Mouse (Mus musculus) liver, embryonic 16.5 days (tissue): ENCODE data around the gene Coq8a. TPM values are rescaled to one million over a fixed set of nuclear protein-coding genes. Genes with fewer than 3 reads are reported as not detected.

ENCODE experiments used
- ATAC-seq: fragments of 200-750 bp; cut with Nextera tagmentation; 2 replicates; pipeline ENCODE4 v1.8.0; 2017; ENCODE audit warnings: low read depth, mild to moderate bottlenecking, moderate number of reproducible peaks, moderate library complexity
- H3K27ac ChIP-seq: fragments of 300-500 bp; sonication (generic); 2 replicates; pipeline ENCODE4 v1.5.1; 2014; ENCODE audit warnings: mild to moderate bottlenecking, low read length
- H3K27me3 ChIP-seq: fragments of 300-500 bp; sonication (generic); 2 replicates; pipeline ENCODE4 v1.6.1; 2014; ENCODE audit warnings: low read depth, low read length, mixed read lengths; ENCODE audit not compliant: control insufficient read depth, insufficient read depth
- H3K36me3 ChIP-seq: fragments of 300-500 bp; sonication (generic); 2 replicates; pipeline ENCODE4 v1.6.1; 2014; ENCODE audit warnings: mild to moderate bottlenecking; ENCODE audit not compliant: control insufficient read depth, insufficient read depth
- H3K4me1 ChIP-seq: fragments of 300-500 bp; sonication (generic); 2 replicates; pipeline ENCODE4 v1.6.1; 2014; ENCODE audit warnings: low read depth, low read length, mixed read lengths; ENCODE audit not compliant: control insufficient read depth
- H3K4me2 ChIP-seq: fragments of 300-500 bp; sonication (generic); 2 replicates; pipeline ENCODE4 v1.6.1; 2014; ENCODE audit warnings: low read depth, low read length, mixed read lengths
- H3K4me3 ChIP-seq: fragments of 300-500 bp; sonication (generic); 2 replicates; pipeline ENCODE4 v1.5.1; 2014; ENCODE audit warnings: low read depth, mild to moderate bottlenecking, low read length
- H3K9ac ChIP-seq: fragments of 300-500 bp; sonication (generic); 2 replicates; pipeline ENCODE4 v1.6.1; 2014; ENCODE audit warnings: low read depth, low read length
- H3K9me3 ChIP-seq: fragments of 300-500 bp; sonication (generic); replicated peaks from 2 replicates; pipeline ENCODE4 v1.6.1; 2016; ENCODE audit warnings: low read length; ENCODE audit not compliant: control insufficient read depth
- WGBS: fragments of 180-500 bp; shearing (Covaris S2); extraction: QIAGEN DNeasy Blood & Tissue Kit; methylation state at CpG from one replicate; pipeline ENCODE4 v1.1.7; 2014; ENCODE audit not compliant: insufficient replicate concordance; 5-methylcytosine and 5-hydroxymethylcytosine counted together
- polyA plus RNA-seq: library from polyadenylated mRNA; unstranded; fragments of >200 nt; fragmentation: Nextera tagmentation; extraction: Ambion mirVana; gene quantifications from 2 replicates; pipeline ENCODE4 v1.2.1, GENCODE M21; 2015

Coq8a gene
- polyA plus RNA-seq, 1 experiment from 2014 or later, result 43.7 TPM

GRCm38 (mm10) chr1:180194048-180194447 lies 5.4 kb downstream of the Coq8a start:
- no peaks in the 10 kb centered on the region for H3K36me3 ChIP-seq
- H3K9ac ChIP-seq, result no peak overlapping the region
- peak overlapping the region; percentile 82; the same call in 1 of the 2 replicates for H3K27ac ChIP-seq
- ATAC-seq, result no peak
- no peak overlapping the region for H3K4me3 ChIP-seq
- peaks cover 19% of the 10 kb centered on the region for H3K4me1 ChIP-seq
- 74% methylated on average over 9 of the region's 9 CpGs for WGBS
- H3K27me3 ChIP-seq, result no peaks in the 10 kb centered on the region
- H3K9me3 ChIP-seq, result no peaks in the 10 kb centered on the region
- H3K4me2 ChIP-seq, result peak overlapping the region; percentile 91

- no peak overlapping the region for H3K4me3 ChIP-seq
- no peak for ATAC-seq
- no peak overlapping the region for H3K9ac ChIP-seq
- peaks cover 19% of the 10 kb centered on the region for H3K4me1 ChIP-seq
- H3K27ac ChIP-seq, result no peak overlapping the region
- 64% methylated on average over 8 of the region's 8 CpGs for WGBS
- H3K4me2 ChIP-seq, result no peak overlapping the region
- H3K36me3 ChIP-seq, result no peaks in the 10 kb centered on the region
- H3K27me3 ChIP-seq, result no peaks in the 10 kb centered on the region
- no peaks in the 10 kb centered on the region for H3K9me3 ChIP-seq
These were observed 5.9 kb downstream of the Coq8a start for GRCm38 (mm10) chr1:180193391-180193935.

GRCm38 (mm10) chr1:180192866-180193265 lies 6.5 kb downstream of the Coq8a start:
- WGBS, result 12% methylated on average over 4 of the region's 4 CpGs
- Histone ChIP-seq H3K4me2 (no peak overlapping the region), H3K27ac (no peak overlapping the region), H3K27me3 (no peaks in the 10 kb centered on the region), H3K4me1 (peaks cover 19% of the 10 kb centered on the region), H3K9me3 (no peaks in the 10 kb centered on the region), H3K9ac (no peak overlapping the region), H3K36me3 (no peaks in the 10 kb centered on the region), H3K4me3 (no peak overlapping the region)
- no peak for ATAC-seq

GRCm38 (mm10) chr1:180191651-180192220 lies 7.7 kb downstream of the Coq8a start:
- H3K27ac ChIP-seq, result no peak overlapping the region
- H3K27me3 ChIP-seq, result no peaks in the 10 kb centered on the region
- H3K4me2 ChIP-seq, result no peak overlapping the region
- ATAC-seq, result no peak
- H3K9ac ChIP-seq, result no peak overlapping the region
- peaks cover 19% of the 10 kb centered on the region for H3K4me1 ChIP-seq
- WGBS, result 47% methylated on average over 7 of the region's 7 CpGs
- no peaks in the 10 kb centered on the region for H3K9me3 ChIP-seq
- no peaks in the 10 kb centered on the region for H3K36me3 ChIP-seq
- H3K4me3 ChIP-seq, result no peak overlapping the region

- H3K4me2 ChIP-seq, result no peak overlapping the region
- no peak overlapping the region for H3K27ac ChIP-seq
- no peak overlapping the region for H3K4me3 ChIP-seq
- H3K36me3 ChIP-seq, result no peaks in the 10 kb centered on the region
- H3K4me1 ChIP-seq, result peaks cover 14% of the 10 kb centered on the region
- H3K27me3 ChIP-seq, result no peaks in the 10 kb centered on the region
- H3K9me3 ChIP-seq, result no peaks in the 10 kb centered on the region
- WGBS, result 64% methylated on average over 8 of the region's 8 CpGs
- ATAC-seq, result no peak
- no peak overlapping the region for H3K9ac ChIP-seq
These were observed 8.3 kb downstream of the Coq8a start for GRCm38 (mm10) chr1:180191112-180191511.

GRCm38 (mm10) chr1:180188951-180189350 lies 10.5 kb downstream of the Coq8a start:
- Histone ChIP-seq H3K36me3 (no peaks in the 10 kb centered on the region), H3K27ac (no peak overlapping the region), H3K9ac (no peak overlapping the region), H3K4me3 (no peak overlapping the region), H3K4me2 (no peak overlapping the region), H3K9me3 (no peaks in the 10 kb centered on the region), H3K27me3 (no peaks in the 10 kb centered on the region), H3K4me1 (peaks cover 13% of the 10 kb centered on the region)
- ATAC-seq, result no peak
- 74% methylated on average over 4 of the region's 4 CpGs for WGBS

- ATAC-seq, result no peak
- H3K4me1 ChIP-seq, result peaks cover 11% of the 10 kb centered on the region
- H3K36me3 ChIP-seq, result no peaks in the 10 kb centered on the region
- H3K27ac ChIP-seq, result no peak overlapping the region
- no peaks in the 10 kb centered on the region for H3K9me3 ChIP-seq
- no peak overlapping the region for H3K9ac ChIP-seq
- WGBS, result 64% methylated on average over 3 of the region's 3 CpGs
- no peaks in the 10 kb centered on the region for H3K27me3 ChIP-seq
- H3K4me3 ChIP-seq, result no peak overlapping the region
- no peak overlapping the region for H3K4me2 ChIP-seq
These were observed 13.0 kb downstream of the Coq8a start for GRCm38 (mm10) chr1:180186371-180186770.

- Histone ChIP-seq H3K9me3 (no peaks in the 10 kb centered on the region), H3K27me3 (no peaks in the 10 kb centered on the region), H3K4me2 (no peak overlapping the region), H3K4me3 (no peak overlapping the region), H3K4me1 (peaks cover 11% of the 10 kb centered on the region), H3K27ac (no peak overlapping the region), H3K36me3 (no peaks in the 10 kb centered on the region), H3K9ac (no peak overlapping the region; the same call in 1 of the 2 replicates)
- WGBS, result 60% methylated on average over 5 of the region's 5 CpGs
- no peak for ATAC-seq
These were observed 13.5 kb downstream of the Coq8a start for GRCm38 (mm10) chr1:180185877-180186276.

- no peak overlapping the region for H3K4me2 ChIP-seq
- no peak overlapping the region; the same call in 1 of the 2 replicates for H3K9ac ChIP-seq
- no peaks in the 10 kb centered on the region for H3K27me3 ChIP-seq
- ATAC-seq, result peak; percentile 48
- H3K9me3 ChIP-seq, result no peaks in the 10 kb centered on the region
- H3K27ac ChIP-seq, result no peak overlapping the region
- WGBS, result 27% methylated on average over 7 of the region's 7 CpGs
- no peak overlapping the region for H3K4me3 ChIP-seq
- H3K36me3 ChIP-seq, result no peaks in the 10 kb centered on the region
- H3K4me1 ChIP-seq, result peaks cover 11% of the 10 kb centered on the region
These were observed 14.6 kb downstream of the Coq8a start for GRCm38 (mm10) chr1:180184768-180185167.
